Mouse (Mus musculus) bone marrow macrophage, adult 2 months (primary cell): ENCODE results near the gene Vav3.

Source experiments
- CTCF ChIP-seq: IDR thresholded peaks from 2 replicates; pipeline ENCODE4 v1.5.1; 2012; ENCODE audit warnings: low read depth, mild to moderate bottlenecking, low read length, moderate library complexity
- POLR2A ChIP-seq: IDR thresholded peaks from 2 replicates; pipeline ENCODE4 v1.6.1; 2012; ENCODE audit warnings: mild to moderate bottlenecking, low read depth, low read length, borderline replicate concordance

DNA sequence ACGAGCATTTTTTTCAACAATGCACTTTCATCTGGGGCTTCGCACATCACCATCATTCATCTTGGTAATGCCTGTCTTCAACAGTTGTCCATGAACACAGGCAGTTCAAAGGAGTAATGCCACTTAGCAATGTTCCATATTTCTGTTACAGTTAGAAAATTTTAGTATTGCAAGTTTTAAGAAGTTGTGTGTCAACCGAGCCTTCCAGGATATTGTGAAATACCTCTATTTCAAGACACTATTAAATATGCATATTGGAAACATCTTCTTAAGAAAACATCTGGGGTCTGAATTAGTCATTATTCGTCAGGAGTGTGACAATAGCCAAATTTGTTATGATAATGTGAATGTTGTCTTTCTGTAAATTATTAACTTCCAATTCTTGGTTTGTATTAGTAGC is 137.8 kb downstream of the Vav3 start:
- no peak for TF ChIP-seq CTCF
- TF ChIP-seq POLR2A = no peak
